Mouse (Mus musculus): Measurements from ENCODE around the gene Fry.

Fry gene

DNA sequence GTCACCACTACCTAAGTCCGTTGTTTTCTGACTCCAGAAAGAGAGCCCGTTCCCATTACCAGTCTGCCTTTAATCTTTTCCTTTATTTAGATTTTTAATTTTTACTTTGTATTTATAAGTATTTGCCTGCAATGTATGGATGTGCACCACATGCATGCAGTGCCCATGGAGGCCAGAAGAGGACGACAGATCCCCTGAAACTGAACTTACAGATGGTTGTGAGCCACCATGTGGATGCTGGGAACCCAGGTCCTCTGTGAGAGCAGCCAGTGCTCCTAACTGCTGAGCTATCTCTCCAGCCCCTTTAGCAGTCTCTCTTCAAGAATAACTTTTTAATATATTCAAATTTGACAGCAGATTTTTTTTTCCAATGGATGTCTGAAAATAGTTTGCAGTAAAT lies 223.7 kb downstream of the Fry start:
- peak; percentile 68 for DNase-seq

DNA sequence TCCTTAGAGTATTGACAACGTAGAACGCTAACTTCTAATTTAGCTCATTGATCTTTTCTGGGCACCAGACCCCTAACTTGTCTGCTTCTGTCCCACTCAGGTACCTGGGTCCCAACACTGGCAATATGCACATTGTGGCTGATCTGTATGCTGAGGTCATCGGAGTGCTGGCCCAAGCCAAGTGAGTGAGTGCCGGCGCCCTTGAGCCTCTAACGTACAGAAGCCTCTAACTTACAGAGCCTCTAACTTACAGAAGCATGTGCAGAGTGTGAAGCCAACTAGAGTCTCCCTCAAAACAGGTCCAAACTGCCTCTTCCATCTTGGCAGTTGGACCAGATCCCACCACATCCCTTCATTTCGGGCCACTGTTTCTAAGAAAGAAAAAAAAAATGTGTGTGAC lies 227.5 kb downstream of the Fry start:
- peak; percentile 87 for DNase-seq

GRCm38 (mm10) chr5:150346378-150346777 lies 227.9 kb downstream of the Fry start:
- peak; percentile 91 for DNase-seq

GRCm38 (mm10) chr5:150347845-150348244 lies 229.4 kb downstream of the Fry start:
- DNase-seq = peak; percentile 62

DNA sequence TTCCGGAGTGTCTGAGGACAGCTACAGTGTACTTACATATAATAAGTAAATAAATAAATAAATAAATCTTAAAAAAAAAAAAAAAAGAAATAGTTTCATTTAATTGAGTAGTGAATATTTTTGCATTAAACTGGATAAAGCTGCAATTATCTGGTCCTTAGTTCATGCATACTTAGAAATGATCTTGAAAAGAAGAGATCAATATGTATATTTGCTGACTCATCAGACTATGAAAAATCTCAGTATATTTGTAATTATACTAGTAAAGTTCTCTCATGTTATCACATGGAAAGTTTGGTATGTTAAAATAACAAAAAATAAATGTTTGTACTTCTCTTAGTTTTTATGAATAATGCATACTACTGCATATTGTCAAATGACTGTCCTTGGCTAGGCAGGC lies 229.9 kb downstream of the Fry start:
- DNase-seq = no peak

GRCm38 (mm10) chr5:150351191-150351590 lies 232.7 kb downstream of the Fry start:
- no peak for DNase-seq

DNA sequence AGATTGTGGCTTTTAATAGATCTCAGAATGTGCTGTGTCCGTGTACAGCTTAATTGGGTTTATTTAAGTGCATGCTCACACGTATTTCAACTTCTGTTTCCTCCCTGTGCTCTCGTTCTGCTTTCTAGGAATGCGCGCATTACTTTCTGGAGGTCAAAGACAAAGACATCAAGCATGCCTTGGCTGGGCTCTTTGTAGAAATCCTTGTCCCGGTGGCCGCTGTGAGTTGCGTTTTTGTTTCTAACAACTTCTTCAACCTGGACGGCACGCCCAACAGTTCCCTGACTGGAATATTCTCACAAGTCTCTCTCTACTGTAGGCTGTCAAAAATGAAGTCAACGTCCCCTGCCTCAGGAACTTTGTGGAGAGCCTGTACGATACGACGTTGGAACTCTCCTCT lies 240.2 kb downstream of the Fry start:
- no peak for DNase-seq

DNA sequence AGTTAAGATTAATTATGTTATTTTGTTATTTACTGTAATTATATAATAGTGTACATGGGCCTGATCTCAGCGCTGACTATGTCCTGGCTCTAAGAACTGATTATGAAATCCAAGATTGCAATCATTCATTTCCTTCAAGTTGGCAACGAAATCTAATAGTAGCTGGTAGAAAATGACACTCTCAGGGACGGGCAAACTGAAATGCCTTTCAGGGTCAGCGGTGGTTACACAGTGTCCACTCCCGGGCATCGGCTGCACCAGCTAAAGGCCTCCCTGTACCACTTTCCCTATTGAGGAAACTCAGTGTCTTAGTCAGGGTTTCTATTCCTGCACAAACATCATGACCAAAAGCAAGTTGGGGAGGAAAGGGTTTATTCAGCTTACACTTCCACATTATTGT lies 243.8 kb downstream of the Fry start:
- peak; percentile 79 for DNase-seq

DNA sequence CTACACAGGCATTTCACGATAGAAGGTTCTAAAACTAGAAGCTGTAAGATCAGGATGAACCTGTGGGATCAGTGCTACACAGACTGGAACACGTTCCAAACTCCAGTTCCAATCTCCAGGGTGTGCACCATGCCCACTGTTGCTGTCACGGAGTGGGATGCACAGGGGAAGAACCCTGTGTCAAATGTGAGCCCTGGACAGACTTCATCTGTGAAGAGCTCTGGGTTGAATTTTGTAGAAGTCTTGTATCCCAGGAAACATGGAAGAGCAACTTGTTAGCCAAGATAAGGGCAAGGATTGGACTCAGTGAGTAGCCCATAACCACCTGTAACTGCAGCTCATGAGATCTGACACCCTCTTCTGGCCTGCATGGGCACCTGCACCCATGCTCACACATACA lies 246.2 kb downstream of the Fry start:
- DNase-seq = peak; percentile 54

GRCm38 (mm10) chr5:150367027-150367426 lies 248.6 kb downstream of the Fry start:
- peak; percentile 36 for DNase-seq

GRCm38 (mm10) chr5:150370291-150370690 lies 251.8 kb downstream of the Fry start:
- peak; percentile 71 for DNase-seq

DNA sequence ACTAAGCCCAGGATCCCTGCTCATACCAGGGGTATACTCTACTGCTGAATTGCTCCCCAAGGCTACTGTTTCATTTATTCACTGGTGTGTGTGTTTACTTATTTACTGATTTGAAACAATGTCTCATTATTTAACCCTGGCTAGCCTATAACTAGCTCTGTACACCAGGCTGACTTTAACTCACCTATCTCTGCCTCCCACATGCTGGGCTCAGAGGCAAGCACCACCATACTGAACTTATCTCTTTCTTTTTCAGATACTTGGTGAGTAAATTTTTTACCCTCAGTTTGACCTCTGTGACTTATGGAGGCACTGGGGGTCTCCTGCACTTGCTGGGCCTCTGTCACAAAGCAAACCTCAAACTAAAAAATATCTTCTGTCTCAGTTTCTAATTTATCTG lies 252.4 kb downstream of the Fry start:
- DNase-seq = peak; percentile 14

- peak; percentile 53 for DNase-seq
Measured at GRCm38 (mm10) chr5:150372956-150373355, 254.5 kb downstream of the Fry start.

DNA sequence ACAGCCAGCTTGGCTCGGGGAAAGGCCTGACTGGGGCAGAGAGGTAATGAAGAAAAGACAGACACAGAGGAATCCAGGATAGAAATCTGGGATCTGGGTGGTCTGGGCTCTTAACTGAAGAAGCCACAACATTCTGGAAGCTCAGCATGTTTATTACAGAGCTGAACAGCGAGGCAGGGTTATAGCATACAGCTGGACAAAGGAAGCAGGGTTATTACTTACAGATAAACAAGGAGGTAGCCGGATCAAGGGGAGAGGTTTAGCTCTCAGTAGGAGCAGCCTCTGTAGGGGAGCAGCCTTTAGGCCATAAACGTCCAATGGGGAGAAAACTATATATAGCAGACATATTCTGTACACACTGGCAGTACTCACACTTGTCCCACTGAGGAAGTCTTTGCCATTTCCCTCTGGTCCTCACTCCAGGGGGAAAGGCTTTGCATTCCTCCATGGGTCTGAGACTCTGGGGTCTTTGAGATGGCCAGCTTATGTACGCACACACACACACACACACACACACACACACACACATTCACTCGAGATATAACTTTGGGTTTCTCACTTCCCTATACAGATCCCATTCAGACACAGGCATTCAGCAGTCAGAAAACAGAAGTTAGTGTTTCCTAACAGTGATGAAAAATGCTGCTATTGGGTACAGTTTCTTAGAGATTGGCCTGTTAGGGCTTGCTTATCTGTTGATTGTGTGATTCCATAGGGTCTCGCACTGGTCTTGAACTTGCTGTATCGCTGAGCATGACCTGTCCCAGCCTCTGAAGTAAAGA lies 256.5 kb downstream of the Fry start:
- DNase-seq = peak; percentile 15

DNA sequence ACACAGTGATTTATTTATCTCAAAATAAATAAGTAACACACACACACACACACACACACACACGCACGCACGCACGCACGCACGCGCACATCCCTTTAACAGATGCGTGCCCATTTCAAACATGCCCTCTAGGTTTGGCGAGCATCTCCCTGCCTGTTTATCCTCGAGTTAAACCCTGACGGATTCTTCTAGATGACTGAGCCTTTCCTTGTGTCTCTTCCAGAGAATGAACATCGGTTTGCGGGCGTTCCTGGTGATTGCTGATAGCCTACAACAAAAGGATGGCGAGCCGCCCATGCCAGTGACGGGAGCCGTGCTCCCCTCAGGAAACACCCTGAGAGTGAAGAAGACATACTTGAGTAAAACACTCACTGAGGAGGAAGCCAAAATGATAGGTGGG lies 260.1 kb downstream of the Fry start:
- peak; percentile 88 for DNase-seq

DNA sequence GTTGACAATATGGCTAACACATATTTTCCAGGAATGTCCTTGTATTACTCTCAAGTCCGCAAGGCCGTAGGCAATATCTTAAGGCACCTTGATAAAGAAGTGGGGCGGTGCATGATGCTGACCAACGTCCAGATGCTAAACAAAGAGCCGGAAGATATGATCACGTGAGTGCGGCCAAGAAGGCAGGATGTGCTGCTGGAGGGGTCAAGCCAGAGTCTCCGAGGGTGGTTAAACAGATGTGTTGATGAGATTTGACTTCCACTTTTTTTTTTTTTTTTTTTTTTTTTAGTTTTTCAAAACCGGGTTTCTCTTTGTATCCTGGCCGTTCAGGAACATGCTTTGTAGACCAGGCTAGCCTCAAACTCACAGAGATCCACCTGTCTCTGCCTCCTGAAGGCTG lies 262.3 kb downstream of the Fry start:
- peak; percentile 89 for DNase-seq

- DNase-seq = peak; percentile 70
Measured at GRCm38 (mm10) chr5:150382411-150382810, 264.0 kb downstream of the Fry start.

- DNase-seq = peak; percentile 73
Measured at GRCm38 (mm10) chr5:150384272-150385215, 266.1 kb downstream of the Fry start.

DNA sequence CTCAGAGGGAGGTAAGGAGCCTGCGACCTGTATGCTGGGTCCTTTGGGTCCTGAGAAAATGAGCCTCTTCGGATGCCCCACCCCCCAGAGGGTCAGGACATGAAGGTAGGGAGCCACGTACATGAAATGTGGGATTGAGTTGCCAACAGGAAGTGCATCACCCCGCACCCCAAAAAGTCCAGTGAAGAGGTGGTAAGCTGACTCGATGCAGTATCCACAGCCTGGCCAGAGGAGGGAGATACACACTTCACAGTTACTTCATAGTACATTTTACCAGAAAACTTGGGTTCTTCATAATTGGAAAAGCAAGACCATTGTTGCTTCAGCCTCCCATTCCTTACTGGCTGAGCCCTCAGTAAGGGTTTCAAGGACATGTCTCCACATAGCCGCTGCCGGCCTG lies 266.8 kb downstream of the Fry start:
- peak; percentile 49 for DNase-seq

DNA sequence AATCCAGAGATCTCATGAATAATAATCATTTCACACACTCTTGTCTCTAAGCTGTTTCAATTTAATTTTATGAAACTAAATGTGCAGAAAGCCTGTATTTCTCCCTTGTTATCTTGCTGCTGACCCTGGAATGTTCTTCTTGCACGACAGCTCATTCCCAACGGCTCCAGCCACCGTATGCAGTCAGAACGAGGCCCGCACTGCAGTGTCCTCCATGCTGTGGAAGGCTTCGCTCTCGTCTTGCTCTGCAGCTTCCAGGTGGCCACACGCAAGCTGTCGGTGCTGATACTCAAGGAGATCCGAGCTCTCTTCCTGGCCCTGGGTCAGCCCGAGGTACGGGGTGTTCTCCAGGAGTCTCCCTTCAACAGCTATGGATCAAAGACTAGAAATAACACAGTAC lies 270.2 kb downstream of the Fry start:
- peak; percentile 88 for DNase-seq

DNA sequence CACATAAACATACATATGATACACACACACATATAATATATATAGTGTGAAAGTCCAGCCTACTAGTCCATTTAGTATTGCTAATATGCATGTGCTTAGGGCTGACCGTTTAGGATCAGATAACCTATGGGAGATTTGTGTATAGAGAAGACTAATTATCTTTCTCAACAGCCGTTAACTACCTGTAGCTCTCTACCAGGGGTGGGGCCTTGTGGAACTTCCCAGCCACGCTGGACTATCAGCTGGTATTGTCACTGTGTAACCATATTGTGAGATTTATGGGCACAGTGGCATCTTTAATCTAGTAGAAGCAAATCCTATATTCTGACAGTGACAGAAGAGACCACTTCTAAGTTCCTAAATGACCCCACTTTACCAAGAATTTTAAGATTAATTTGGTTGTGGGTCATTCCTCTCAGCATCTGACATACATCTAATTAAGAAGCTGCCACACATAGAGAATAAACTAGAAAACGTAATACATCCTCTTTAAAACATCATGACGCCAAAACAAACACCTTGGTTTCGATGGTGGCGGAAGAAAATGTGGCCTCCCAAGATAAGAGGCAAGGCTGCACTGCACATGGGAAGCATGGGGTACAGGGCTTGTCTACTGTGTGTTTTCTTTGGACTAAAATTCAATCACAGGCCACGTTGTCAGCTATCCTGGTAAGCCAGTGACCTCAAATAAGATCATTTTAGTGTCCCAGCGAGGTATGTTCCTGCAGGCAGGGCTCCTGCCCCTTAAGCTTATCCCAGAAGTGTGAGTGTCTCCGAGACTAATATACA lies 271.3 kb downstream of the Fry start:
- DNase-seq = peak; percentile 94

GRCm38 (mm10) chr5:150390422-150390821 lies 272.0 kb downstream of the Fry start:
- peak; percentile 95 for DNase-seq

DNA sequence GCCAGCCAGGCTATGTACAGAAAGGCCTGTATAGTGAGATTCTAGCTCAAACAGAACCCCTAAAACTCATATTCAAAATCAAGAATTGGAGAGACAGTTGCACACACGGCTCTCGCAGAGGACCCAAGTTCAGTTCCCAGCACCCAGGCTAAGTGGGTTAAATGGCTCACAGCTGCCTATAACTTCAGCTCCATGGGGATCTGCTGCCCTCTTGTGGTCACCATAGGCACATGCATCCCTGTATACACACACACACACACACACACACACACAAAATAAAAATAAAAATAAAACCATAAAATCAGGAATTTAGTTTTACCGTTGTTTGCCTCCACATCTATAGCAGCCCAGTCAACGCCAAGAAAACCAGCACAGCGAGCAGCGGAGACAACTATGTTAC lies 276.2 kb downstream of the Fry start:
- peak; percentile 60 for DNase-seq
